Mouse (Mus musculus): ENCODE measurements around the gene Cutal.

Gene Cutal

GRCm38 (mm10) chr2:34884186-34884585 is 10.0 kb downstream of the Cutal start:
- DNase-seq = no peak

DNA sequence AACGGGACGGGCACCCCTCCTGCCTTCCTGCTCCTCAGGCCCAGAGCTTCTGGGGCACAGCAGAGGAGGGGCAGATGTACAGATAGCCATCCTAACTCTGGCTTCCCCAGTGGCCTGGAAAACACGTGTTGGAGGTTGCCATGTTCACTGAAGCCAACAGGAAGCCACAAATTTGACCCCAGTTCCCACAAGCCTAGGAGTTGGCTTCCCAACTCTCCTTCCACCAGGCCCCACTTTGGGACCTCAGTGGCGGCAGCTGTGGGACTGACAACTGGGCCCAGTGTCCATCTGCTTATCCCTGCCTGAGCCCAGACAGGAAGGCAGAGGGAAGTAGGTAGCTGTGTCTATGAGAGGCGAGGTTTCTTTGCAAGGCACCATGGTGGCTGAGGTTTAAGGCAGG is 19.8 kb downstream of the Cutal start:
- DNase-seq = no peak

DNA sequence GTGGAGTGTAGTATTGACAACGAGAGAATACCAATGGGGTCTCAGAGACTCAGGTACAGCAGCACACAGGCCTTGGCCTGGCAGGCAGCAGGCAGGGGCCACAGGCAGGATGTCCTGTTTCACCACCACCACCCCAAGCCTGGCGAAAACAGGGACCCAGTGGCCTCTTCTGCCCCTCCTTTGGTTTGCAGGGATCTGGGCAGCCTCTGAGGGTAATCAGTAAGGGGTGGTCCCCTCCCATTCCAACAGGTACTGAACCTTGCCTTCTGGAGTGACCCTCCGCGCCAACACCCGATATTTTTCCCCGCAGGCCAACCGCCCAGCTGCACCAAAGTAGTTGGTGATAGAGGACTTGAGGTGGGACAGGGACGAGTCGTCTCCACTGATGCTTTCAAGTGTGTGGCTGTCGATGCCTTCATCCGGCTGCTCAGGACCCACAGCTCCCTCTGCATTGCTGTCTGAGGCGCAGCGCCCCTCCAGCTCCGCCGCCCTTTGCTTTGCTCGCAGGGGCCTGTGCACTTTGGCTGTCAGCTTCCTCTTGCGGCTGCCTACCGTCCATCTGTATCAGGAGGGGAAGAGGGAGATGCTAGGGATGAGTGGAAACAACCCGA is 21.4 kb downstream of the Cutal start:
- DNase-seq = no peak

- DNase-seq = peak in 1 of 2 experiments; percentile 57
Measured at GRCm38 (mm10) chr2:34896821-34897460, 22.7 kb downstream of the Cutal start.

GRCm38 (mm10) chr2:34897820-34898219 is 23.6 kb downstream of the Cutal start:
- peak in 1 of 2 experiments; percentile 51 for DNase-seq

DNA sequence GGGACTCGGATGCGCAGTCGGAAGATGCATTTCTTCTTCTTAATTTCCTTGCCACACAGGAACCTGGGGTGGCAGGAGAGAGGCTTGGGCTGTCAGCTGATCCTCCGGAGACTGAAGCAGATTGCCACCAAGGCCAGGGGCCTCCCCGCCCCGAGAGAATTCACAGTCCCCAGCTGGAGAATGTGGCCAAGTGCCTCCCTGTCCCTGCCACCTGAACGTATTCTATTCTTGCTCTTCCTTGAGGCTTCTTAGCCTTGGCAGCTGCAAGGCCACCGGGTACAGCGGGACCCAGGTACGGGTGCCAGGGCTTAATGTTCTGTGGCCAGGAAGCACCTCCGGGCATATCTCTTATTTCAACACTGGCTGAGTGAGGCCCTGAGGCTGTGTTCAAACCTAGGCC is 25.5 kb downstream of the Cutal start:
- DNase-seq = peak in 1 of 2 experiments; percentile 50

DNA sequence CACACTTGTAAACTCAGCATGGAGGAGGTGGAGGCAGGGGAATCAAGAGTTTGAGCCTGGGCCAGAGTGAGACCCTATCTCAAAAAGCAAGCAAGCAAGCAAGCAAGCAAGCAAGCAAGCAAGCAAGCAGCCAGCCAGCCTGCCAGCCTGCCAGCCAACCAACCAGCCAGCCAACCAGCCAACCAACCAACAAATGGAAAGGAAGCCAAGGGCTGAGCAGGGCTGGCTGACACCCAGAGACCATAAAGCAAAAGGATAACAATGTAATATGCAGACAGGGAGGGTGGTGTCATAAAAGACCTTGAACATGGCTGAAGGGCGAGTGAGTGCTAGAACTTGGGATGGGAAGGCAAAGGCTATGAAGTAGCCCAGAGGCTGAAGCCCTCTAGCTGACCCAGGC is 26.2 kb downstream of the Cutal start:
- DNase-seq = peak in 1 of 2 experiments; percentile 34

DNA sequence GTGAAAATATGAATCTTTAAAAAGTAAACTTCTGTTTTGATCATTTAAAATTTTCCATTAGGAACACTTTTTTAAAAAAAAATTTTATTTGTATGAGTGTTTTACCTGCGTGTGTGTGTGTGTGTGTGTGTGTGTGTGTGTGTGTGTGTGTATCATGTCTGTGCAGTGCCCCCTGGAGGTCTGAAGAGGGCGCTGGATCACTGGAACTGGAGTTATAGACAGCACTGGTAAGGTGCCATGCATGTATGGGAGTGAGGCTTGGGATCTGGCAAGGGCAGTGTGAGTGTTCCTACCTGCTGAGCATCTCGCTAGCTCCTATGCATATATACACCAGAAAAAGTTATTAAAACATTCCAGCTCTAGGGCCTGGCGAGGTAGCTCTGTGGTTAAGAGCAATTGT is 27.5 kb downstream of the Cutal start:
- DNase-seq = no peak

GRCm38 (mm10) chr2:34902731-34903130 is 28.5 kb downstream of the Cutal start:
- peak in 1 of 2 experiments; percentile 18 for DNase-seq

DNA sequence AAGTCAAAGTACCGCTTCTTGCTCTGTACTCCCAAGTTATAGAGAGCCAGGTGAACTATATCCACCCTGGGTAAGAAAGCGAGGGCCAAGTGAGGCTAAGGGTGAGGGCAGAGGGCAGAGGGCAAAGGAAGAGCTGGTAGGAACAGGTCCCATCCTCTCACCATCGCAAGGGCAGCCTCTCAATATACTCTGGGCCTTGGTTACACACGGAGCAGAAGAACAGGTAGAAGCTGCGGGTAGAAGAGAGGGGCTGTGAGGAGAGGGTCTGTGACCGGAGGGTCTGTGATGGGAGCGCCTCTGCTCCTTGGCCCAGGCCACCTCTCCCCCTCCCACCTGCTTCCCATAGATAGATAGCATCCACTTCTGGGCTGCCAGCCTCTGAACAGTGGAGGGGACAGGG is 29.0 kb downstream of the Cutal start:
- DNase-seq = no peak

DNA sequence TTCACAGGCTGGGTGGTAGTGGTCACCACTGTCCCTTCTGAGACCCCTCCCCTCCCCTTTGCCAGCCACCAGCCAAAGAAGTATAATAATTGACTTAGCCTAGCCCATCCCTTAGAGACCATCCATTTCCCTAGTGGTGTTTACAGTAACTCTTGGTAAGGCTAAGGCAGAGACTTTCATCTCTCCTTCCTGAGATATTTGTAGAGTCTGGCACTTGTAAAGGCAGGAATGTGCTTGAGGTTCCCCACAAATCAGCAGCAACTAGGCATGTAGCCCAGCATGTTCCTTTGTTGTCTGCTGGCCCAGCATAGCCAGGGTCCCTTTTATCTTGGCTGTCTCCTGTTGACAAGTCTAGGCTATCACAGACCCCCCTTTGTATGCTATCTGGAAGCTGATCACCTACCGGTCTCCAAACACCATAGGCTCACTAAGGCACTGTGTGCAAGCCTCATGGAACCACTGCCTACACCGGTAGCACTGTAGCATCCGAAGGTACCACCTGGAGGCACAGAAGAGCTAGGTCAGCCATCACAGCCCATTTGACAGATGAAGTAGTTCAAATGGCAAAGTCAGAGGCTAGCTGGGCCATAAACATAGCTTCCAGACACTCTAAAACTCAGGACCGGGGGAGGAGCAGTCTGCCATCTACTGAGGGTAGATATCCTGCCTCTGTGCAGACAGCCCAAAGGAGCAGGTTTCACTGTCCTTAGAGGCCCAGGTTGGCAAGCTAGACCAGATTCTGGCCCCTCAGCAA is 29.6 kb downstream of the Cutal start:
- DNase-seq = peak in 1 of 2 experiments; percentile 22

GRCm38 (mm10) chr2:34904849-34905542 is 30.8 kb downstream of the Cutal start:
- DNase-seq = peak; percentile 95 to 97

- DNase-seq = peak in 1 of 2 experiments; percentile 28
Measured at GRCm38 (mm10) chr2:34906426-34906825, 32.2 kb downstream of the Cutal start.

- peak in 1 of 2 experiments; percentile 21 for DNase-seq
Measured at GRCm38 (mm10) chr2:34906861-34907604, 32.8 kb downstream of the Cutal start.

DNA sequence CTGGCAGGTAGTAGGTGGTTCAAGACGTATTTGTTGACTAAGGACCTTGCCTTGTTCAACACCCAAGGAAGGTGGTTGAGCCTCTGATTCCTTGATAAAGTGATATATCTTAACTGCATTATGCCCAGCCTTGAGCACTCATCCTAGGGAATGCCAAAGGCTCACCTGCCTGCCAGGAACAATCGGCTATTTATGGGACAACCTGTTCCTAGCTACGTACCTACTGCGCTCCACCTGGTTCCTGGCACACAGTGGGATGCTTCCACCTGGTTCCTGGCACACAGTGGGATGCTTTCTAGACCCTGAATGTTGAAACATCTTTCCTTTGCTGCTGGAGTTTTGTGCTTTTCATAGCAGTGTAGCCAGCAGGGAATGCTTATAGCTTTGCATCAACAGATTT is 35.5 kb downstream of the Cutal start:
- no peak for DNase-seq

- DNase-seq = no peak
Measured at GRCm38 (mm10) chr2:34911871-34912270, 37.7 kb downstream of the Cutal start.

DNA sequence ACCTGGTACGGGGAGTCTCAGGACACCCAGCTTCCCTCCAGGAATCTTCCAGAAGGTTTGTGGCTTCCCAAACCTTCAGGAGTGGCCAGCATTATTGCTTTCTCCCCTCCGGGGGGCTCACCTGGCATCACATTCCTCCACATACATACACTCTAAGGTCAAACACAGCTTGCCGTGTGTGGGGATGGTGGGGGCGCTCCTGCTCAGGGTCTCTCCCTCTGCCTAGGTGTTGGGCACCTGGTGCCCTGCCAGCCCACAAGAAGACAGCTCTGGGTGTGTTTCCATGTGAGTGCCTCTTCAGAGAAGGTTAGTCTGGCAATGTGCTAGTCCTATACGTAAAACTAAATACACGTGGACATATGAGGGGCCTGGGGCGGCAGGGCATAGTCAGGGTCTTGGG is 38.4 kb downstream of the Cutal start:
- DNase-seq = no peak

GRCm38 (mm10) chr2:34913218-34914068 is 39.2 kb downstream of the Cutal start, which contains the start of gene Phf19:
Gene Phf19 (minus strand): TSS chr2:34914026.
- peak in 1 of 2 experiments; percentile 38 for DNase-seq

DNA sequence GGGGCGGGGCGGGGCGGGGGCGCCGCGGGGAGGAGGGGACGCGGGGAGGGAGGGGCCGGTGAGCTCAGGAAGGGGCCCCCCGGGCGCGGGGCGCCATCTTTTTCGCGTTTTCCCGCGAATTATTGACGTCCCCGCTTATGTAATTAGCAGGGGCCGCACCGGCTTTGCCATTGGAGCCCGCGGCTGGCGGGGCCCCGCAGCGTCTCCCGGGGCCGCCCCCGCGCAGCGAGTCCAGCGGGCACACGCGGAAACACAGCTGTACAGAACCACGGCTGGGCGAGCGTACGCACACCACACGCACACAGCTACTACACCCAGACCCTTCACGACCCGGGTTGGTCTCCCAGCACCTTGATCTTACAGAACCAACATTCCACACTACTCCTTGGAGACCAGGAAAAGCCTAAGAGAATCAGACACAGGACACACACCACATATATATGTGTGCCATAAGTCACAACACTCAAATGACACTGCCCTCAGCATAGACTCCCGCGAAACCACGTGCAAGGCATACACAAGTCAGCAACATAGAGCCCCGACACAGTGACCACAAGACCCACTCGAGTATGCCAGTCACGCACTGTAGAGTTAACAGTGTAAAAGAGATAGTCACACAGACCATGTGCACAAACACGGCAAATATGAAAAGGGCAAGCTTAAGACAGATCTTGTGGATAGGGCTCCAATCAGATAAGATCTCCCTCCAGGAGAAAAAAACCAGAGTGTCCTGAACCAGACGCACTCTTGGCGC is 40.0 kb downstream of the Cutal start:
- DNase-seq = peak in 1 of 2 experiments; percentile 37

- DNase-seq = no peak
Measured at GRCm38 (mm10) chr2:34914823-34915082, 40.6 kb downstream of the Cutal start.

- DNase-seq = no peak
Measured at GRCm38 (mm10) chr2:34915103-34915502, 40.9 kb downstream of the Cutal start.
